Mouse (Mus musculus) midbrain, postnatal 0 days (tissue): Measurements from ENCODE around the gene Myl7. TPM values are rescaled to one million over a fixed set of nuclear protein-coding genes. Genes with fewer than 3 reads are reported as not detected.
A peak's percentile ranks its signal among the peaks of the same experiment; 100 is the strongest.

Experiments
- ATAC-seq: fragments of 200-750 bp; cut with Nextera tagmentation; 2 replicates; pipeline ENCODE4 v1.8.0; 2017; ENCODE audit warnings: moderate number of reproducible peaks, mild to moderate bottlenecking, moderate TSS enrichment, moderate library complexity; ENCODE audit not compliant: low FRiP score
- DNase-seq: peaks from one replicate; pipeline ENCODE4 v3.0.0-alpha.2; 2015; ENCODE audit warnings: low spot score
- H3K27ac ChIP-seq: fragments of 300-500 bp; sonication (generic); 2 replicates; pipeline ENCODE4 v1.5.1; 2014; ENCODE audit warnings: low read depth, mild to moderate bottlenecking, low read length, mixed read lengths
- H3K27me3 ChIP-seq: fragments of 300-500 bp; sonication (generic); 2 replicates; pipeline ENCODE4 v1.6.1; 2014; ENCODE audit warnings: low read length, control low read depth, mixed read lengths; ENCODE audit not compliant: insufficient read depth
- H3K36me3 ChIP-seq: fragments of 300-500 bp; sonication (generic); 2 replicates; pipeline ENCODE4 v1.6.1; 2014; ENCODE audit warnings: low read length, control low read depth, mixed read lengths; ENCODE audit not compliant: insufficient read depth
- H3K4me1 ChIP-seq: fragments of 300-500 bp; sonication (generic); 2 replicates; pipeline ENCODE4 v1.6.1; 2014; ENCODE audit warnings: mild to moderate bottlenecking, control low read depth, antibody characterized with exemption, low read length, mixed read lengths; ENCODE audit not compliant: insufficient read depth
- H3K4me2 ChIP-seq: fragments of 300-500 bp; sonication (generic); 2 replicates; pipeline ENCODE4 v1.6.1; 2014; ENCODE audit warnings: low read depth, mild to moderate bottlenecking, low read length, mixed read lengths; ENCODE audit not compliant: poor library complexity, severe bottlenecking
- H3K4me3 ChIP-seq: fragments of 300-500 bp; sonication (generic); 2 replicates; pipeline ENCODE4 v1.5.1; 2014; ENCODE audit warnings: low read depth, mild to moderate bottlenecking, low read length, moderate library complexity
- H3K9ac ChIP-seq: fragments of 300-500 bp; sonication (generic); replicated peaks from 2 replicates; pipeline ENCODE4 v1.6.1; 2014; ENCODE audit warnings: mild to moderate bottlenecking, low read length, moderate library complexity, mixed read lengths; ENCODE audit not compliant: poor library complexity, severe bottlenecking
- H3K9me3 ChIP-seq: fragments of 300-500 bp; sonication (generic); 2 replicates; pipeline ENCODE4 v1.6.1; 2016; ENCODE audit warnings: low read length, control low read depth
- CTCF ChIP-seq: IDR thresholded peaks from 2 replicates; pipeline ENCODE4 v1.5.1; 2016; ENCODE audit warnings: antibody characterized with exemption, mild to moderate bottlenecking
- WGBS: fragments of 180-500 bp; shearing (Covaris S2); extraction: QIAGEN DNeasy Blood & Tissue Kit; methylation state at CpG from one replicate; pipeline ENCODE4 v1.1.7; 2014; 5-methylcytosine and 5-hydroxymethylcytosine counted together
- polyA plus RNA-seq: library from polyadenylated mRNA; unstranded; fragments of >200 nt; fragmentation: Nextera tagmentation; extraction: Ambion mirVana; gene quantifications from 2 replicates; pipeline ENCODE4 v1.2.1, GENCODE M21; 2015
- total RNA-seq: library from RNA; depleted of rRNA; stranded (reverse); fragments of >200 nt; gene quantifications from 2 replicates; pipeline ENCODE4 v1.2.3, GENCODE M21; 2014

The Myl7 gene
- total and polyA plus RNA-seq, 2 experiments from 2014 or later: not detected

- WGBS: 59% methylated on average over 6 of the region's 6 CpGs
- Histone ChIP-seq H3K9ac (no peak overlapping the region), H3K27me3 (peaks cover 26% of the 10 kb centered on the region), H3K4me2 (no peak overlapping the region), H3K27ac (no peak overlapping the region), H3K9me3 (no peaks in the 10 kb centered on the region), H3K4me3 (no peak overlapping the region), H3K36me3 (no peaks in the 10 kb centered on the region), H3K4me1 (no peaks in the 10 kb centered on the region)
- no peak for TF ChIP-seq CTCF
- DNase-seq (no peak), ATAC-seq (no peak)
Measured at GRCm38 (mm10) chr11:5860639-5861038, 37.9 kb downstream of the Myl7 start.

- Histone ChIP-seq H3K4me3 (no peak overlapping the region), H3K9me3 (no peaks in the 10 kb centered on the region), H3K4me1 (no peaks in the 10 kb centered on the region), H3K36me3 (no peaks in the 10 kb centered on the region), H3K27ac (no peak overlapping the region), H3K27me3 (peaks cover 26% of the 10 kb centered on the region), H3K9ac (no peak overlapping the region), H3K4me2 (no peak overlapping the region)
- WGBS: 87% methylated on average over 13 of the region's 13 CpGs
- no peak for TF ChIP-seq CTCF
- ATAC-seq (no peak), DNase-seq (no peak)
Measured at GRCm38 (mm10) chr11:5859883-5860550, 38.6 kb downstream of the Myl7 start.

GRCm38 (mm10) chr11:5858723-5859122, 39.9 kb downstream of the Myl7 start:
- WGBS: 93% methylated on average over 1 of the region's 1 CpGs
- Histone ChIP-seq H3K27ac (no peak overlapping the region), H3K36me3 (no peaks in the 10 kb centered on the region), H3K4me2 (no peak overlapping the region), H3K4me1 (no peaks in the 10 kb centered on the region), H3K27me3 (peaks cover 26% of the 10 kb centered on the region), H3K9ac (no peak overlapping the region), H3K4me3 (no peak overlapping the region), H3K9me3 (no peaks in the 10 kb centered on the region)
- ATAC-seq (no peak), DNase-seq (no peak)
- peak; percentile 30 for TF ChIP-seq CTCF

- no peak for ATAC-seq
- no peaks in the 10 kb centered on the region for H3K36me3 ChIP-seq
Measured at GRCm38 (mm10) chr11:5856479-5857130, 42.0 kb downstream of the Myl7 start.

GRCm38 (mm10) chr11:5855902-5856301, 42.7 kb downstream of the Myl7 start:
- WGBS: 42% methylated on average over 7 of the region's 7 CpGs
- H3K4me3 ChIP-seq: no peak overlapping the region
- H3K36me3 ChIP-seq: no peaks in the 10 kb centered on the region
- TF ChIP-seq CTCF: no peak
- DNase-seq: peak; percentile 63
- H3K4me1 ChIP-seq: no peaks in the 10 kb centered on the region
- H3K27ac ChIP-seq: no peak overlapping the region
- H3K4me2 ChIP-seq: no peak overlapping the region
- no peaks in the 10 kb centered on the region for H3K9me3 ChIP-seq
- H3K27me3 ChIP-seq: peaks cover 7% of the 10 kb centered on the region; the same call in 1 of the 2 replicates
- no peak overlapping the region for H3K9ac ChIP-seq
- ATAC-seq: peak; percentile 52; the same call in 1 of the 2 replicates

More at GRCm38 (mm10) chr11:5856479-5857130, 42.0 kb downstream of the Myl7 start:
- Histone ChIP-seq H3K4me3 (no peak overlapping the region), H3K4me1 (no peaks in the 10 kb centered on the region), H3K4me2 (no peak overlapping the region), H3K27ac (no peak overlapping the region), H3K9me3 (no peaks in the 10 kb centered on the region), H3K9ac (no peak overlapping the region), H3K27me3 (peaks cover 14% of the 10 kb centered on the region)
- no peak for DNase-seq
- 78% methylated on average over 8 of the region's 8 CpGs for WGBS
- TF ChIP-seq CTCF: no peak

- H3K4me3 ChIP-seq: no peak overlapping the region
- DNase-seq (peak; percentile 8), ATAC-seq (no peak)
- no peaks in the 10 kb centered on the region for H3K36me3 ChIP-seq
- H3K9me3 ChIP-seq: no peaks in the 10 kb centered on the region
- H3K4me1 ChIP-seq: no peaks in the 10 kb centered on the region
- H3K4me2 ChIP-seq: no peak overlapping the region
- H3K9ac ChIP-seq: no peak overlapping the region
- no peak for TF ChIP-seq CTCF
- H3K27me3 ChIP-seq: 0 out of 2 replicates have a peak, but pooled peaks cover 3% of the 10 kb centered on the region
- no peak overlapping the region for H3K27ac ChIP-seq
Measured at GRCm38 (mm10) chr11:5855481-5855880, 43.1 kb downstream of the Myl7 start.
